Mouse (Mus musculus) hindbrain, embryonic 16.5 days (tissue): ENCODE data around the gene Npm3. TPM values are rescaled to one million over a fixed set of nuclear protein-coding genes. Genes with fewer than 3 reads are reported as not detected.

Experiments used
- ATAC-seq: fragments of 200-750 bp; cut with Nextera tagmentation; 2 replicates; pipeline ENCODE4 v1.8.0; 2017; ENCODE audit warnings: moderate TSS enrichment, moderate library complexity
- H3K27ac ChIP-seq: fragments of 300-500 bp; sonication (generic); 2 replicates; pipeline ENCODE4 v1.5.1; 2014; ENCODE audit warnings: low read depth, mild to moderate bottlenecking, control low read depth, low read length, moderate library complexity
- H3K27me3 ChIP-seq: fragments of 300-500 bp; sonication (generic); replicated peaks from 2 replicates; pipeline ENCODE4 v1.6.1; 2014; ENCODE audit warnings: low read length; ENCODE audit not compliant: control insufficient read depth, insufficient read depth
- H3K36me3 ChIP-seq: fragments of 300-500 bp; sonication (generic); 2 replicates; pipeline ENCODE4 v1.6.1; 2014; ENCODE audit warnings: mild to moderate bottlenecking, low read length, moderate library complexity, mixed read lengths; ENCODE audit not compliant: control insufficient read depth, insufficient read depth
- H3K4me1 ChIP-seq: fragments of 300-500 bp; sonication (generic); 2 replicates; pipeline ENCODE4 v1.6.1; 2014; ENCODE audit warnings: low read depth, low read length; ENCODE audit not compliant: control insufficient read depth, insufficient read depth
- H3K4me2 ChIP-seq: fragments of 300-500 bp; sonication (generic); 2 replicates; pipeline ENCODE4 v1.6.1; 2014; ENCODE audit warnings: mild to moderate bottlenecking, low read length, control low read depth, moderate library complexity
- H3K4me3 ChIP-seq: fragments of 300-500 bp; sonication (generic); 2 replicates; pipeline ENCODE4 v1.5.1; 2014; ENCODE audit warnings: mild to moderate bottlenecking, low read length, control low read depth, moderate library complexity
- H3K9ac ChIP-seq: fragments of 300-500 bp; sonication (generic); 2 replicates; pipeline ENCODE4 v1.6.1; 2014; ENCODE audit warnings: low read depth, mild to moderate bottlenecking, control low read depth, low read length, moderate library complexity
- H3K9me3 ChIP-seq: fragments of 300-500 bp; sonication (generic); 2 replicates; pipeline ENCODE4 v1.6.1; 2014; ENCODE audit warnings: mild to moderate bottlenecking, low read length, moderate library complexity; ENCODE audit not compliant: control insufficient read depth
- WGBS: fragments of 180-500 bp; shearing (Covaris S2); extraction: QIAGEN DNeasy Blood & Tissue Kit; methylation state at CpG from one replicate; pipeline ENCODE4 v1.1.7; 2014; 5-methylcytosine and 5-hydroxymethylcytosine counted together
- polyA plus RNA-seq: library from polyadenylated mRNA; unstranded; fragments of >200 nt; fragmentation: Nextera tagmentation; extraction: Ambion mirVana; gene quantifications from 2 replicates; pipeline ENCODE4 v1.2.1, GENCODE M21; 2015

The Npm3 gene
- 5.7 and 6.5 TPM in 2 replicates for polyA plus RNA-seq

- 0 out of 2 replicates have a peak within 1 kb of the TSS, but pooled peaks have one; percentile 54 for H3K27ac ChIP-seq
- peak within 1 kb of the TSS; percentile 64 for H3K4me3 ChIP-seq
- H3K9ac ChIP-seq, result peak within 1 kb of the TSS; percentile 74
- ATAC-seq, result peak; percentile 89
- peaks cover 9% of the 10 kb centered on the region for H3K4me1 ChIP-seq
- 1% methylated on average over 39 of the region's 60 CpGs for WGBS
- no peaks in the 10 kb centered on the region for H3K9me3 ChIP-seq
- peaks cover 26% of the 10 kb centered on the region for H3K27me3 ChIP-seq
- H3K36me3 ChIP-seq, result peaks cover 14% of the 10 kb centered on the region
- peak within 1 kb of the TSS; percentile 76 for H3K4me2 ChIP-seq
These were observed at the start of gene Npm3 for GRCm38 (mm10) chr19:45749243-45750043. Gene Npm3 (minus strand): TSS chr19:45749591.

GRCm38 (mm10) chr19:45796879-45797278, 47.5 kb upstream of the Npm3 start:
- Histone ChIP-seq H3K4me2 (no peak overlapping the region), H3K4me1 (no peaks in the 10 kb centered on the region), H3K9me3 (no peaks in the 10 kb centered on the region), H3K9ac (no peak overlapping the region), H3K36me3 (no peaks in the 10 kb centered on the region), H3K27me3 (no peaks in the 10 kb centered on the region), H3K4me3 (no peak overlapping the region), H3K27ac (no peak overlapping the region)
- 78% methylated on average over 15 of the region's 15 CpGs for WGBS
- no peak for ATAC-seq

- WGBS, result 13% methylated on average over 15 of the region's 15 CpGs
- H3K4me2 ChIP-seq, result peak overlapping the region; percentile 33
- H3K9me3 ChIP-seq, result no peaks in the 10 kb centered on the region
- no peak for ATAC-seq
- H3K36me3 ChIP-seq, result no peaks in the 10 kb centered on the region
- H3K4me1 ChIP-seq, result no peaks in the 10 kb centered on the region
- no peak overlapping the region for H3K27ac ChIP-seq
- no peaks in the 10 kb centered on the region for H3K27me3 ChIP-seq
- no peak overlapping the region for H3K9ac ChIP-seq
- H3K4me3 ChIP-seq, result no peak overlapping the region
These were observed 46.7 kb upstream of the Npm3 start for GRCm38 (mm10) chr19:45796061-45796556.

GRCm38 (mm10) chr19:45795406-45795944, 46.1 kb upstream of the Npm3 start:
- H3K27me3 ChIP-seq, result no peaks in the 10 kb centered on the region
- no peak for ATAC-seq
- WGBS, result 34% methylated on average over 15 of the region's 15 CpGs
- H3K4me1 ChIP-seq, result no peaks in the 10 kb centered on the region
- no peak overlapping the region; the same call in 1 of the 2 replicates for H3K4me2 ChIP-seq
- H3K9ac ChIP-seq, result no peak overlapping the region
- H3K27ac ChIP-seq, result no peak overlapping the region
- H3K9me3 ChIP-seq, result no peaks in the 10 kb centered on the region
- no peak overlapping the region for H3K4me3 ChIP-seq
- no peaks in the 10 kb centered on the region for H3K36me3 ChIP-seq

GRCm38 (mm10) chr19:45794718-45795117, 45.3 kb upstream of the Npm3 start:
- 76% methylated on average over 6 of the region's 6 CpGs for WGBS
- H3K4me2 ChIP-seq, result no peak overlapping the region
- no peak for ATAC-seq
- no peaks in the 10 kb centered on the region for H3K4me1 ChIP-seq
- no peak overlapping the region for H3K4me3 ChIP-seq
- H3K9me3 ChIP-seq, result no peaks in the 10 kb centered on the region
- H3K27ac ChIP-seq, result no peak overlapping the region
- H3K36me3 ChIP-seq, result no peaks in the 10 kb centered on the region
- no peaks in the 10 kb centered on the region for H3K27me3 ChIP-seq
- no peak overlapping the region for H3K9ac ChIP-seq

GRCm38 (mm10) chr19:45792404-45792803, 43.0 kb upstream of the Npm3 start:
- 84% methylated on average over 6 of the region's 6 CpGs for WGBS
- Histone ChIP-seq H3K4me3 (no peak overlapping the region), H3K4me2 (no peak overlapping the region), H3K36me3 (no peaks in the 10 kb centered on the region), H3K27me3 (no peaks in the 10 kb centered on the region), H3K9ac (no peak overlapping the region), H3K9me3 (no peaks in the 10 kb centered on the region), H3K27ac (no peak overlapping the region), H3K4me1 (no peaks in the 10 kb centered on the region)
- ATAC-seq, result no peak

GRCm38 (mm10) chr19:45789888-45790874, 40.8 kb upstream of the Npm3 start:
- H3K4me1 ChIP-seq, result no peaks in the 10 kb centered on the region
- H3K27me3 ChIP-seq, result no peaks in the 10 kb centered on the region
- no peaks in the 10 kb centered on the region for H3K36me3 ChIP-seq
- no peaks in the 10 kb centered on the region for H3K9me3 ChIP-seq
- H3K4me3 ChIP-seq, result no peak overlapping the region
- no peak for ATAC-seq
- H3K4me2 ChIP-seq, result no peak overlapping the region
- no peak overlapping the region for H3K27ac ChIP-seq
- WGBS, result 81% methylated on average over 13 of the region's 13 CpGs
- no peak overlapping the region for H3K9ac ChIP-seq

GRCm38 (mm10) chr19:45789365-45789764, 40.0 kb upstream of the Npm3 start:
- ATAC-seq, result no peak
- H3K4me2 ChIP-seq, result no peak overlapping the region
- no peaks in the 10 kb centered on the region for H3K36me3 ChIP-seq
- H3K9ac ChIP-seq, result no peak overlapping the region
- no peak overlapping the region for H3K4me3 ChIP-seq
- no peaks in the 10 kb centered on the region for H3K27me3 ChIP-seq
- H3K27ac ChIP-seq, result no peak overlapping the region
- no peaks in the 10 kb centered on the region for H3K4me1 ChIP-seq
- WGBS, result 83% methylated on average over 7 of the region's 7 CpGs
- no peaks in the 10 kb centered on the region for H3K9me3 ChIP-seq
